Mouse (Mus musculus) ES-CJ7 (cell line): ENCODE measurements around the gene C1qtnf6.

Experiments used
- DNase-seq: peaks from one replicate; pipeline ENCODE4 v3.0.0; 2011; ENCODE audit warnings: low read depth, low spot score

The C1qtnf6 gene

DNA sequence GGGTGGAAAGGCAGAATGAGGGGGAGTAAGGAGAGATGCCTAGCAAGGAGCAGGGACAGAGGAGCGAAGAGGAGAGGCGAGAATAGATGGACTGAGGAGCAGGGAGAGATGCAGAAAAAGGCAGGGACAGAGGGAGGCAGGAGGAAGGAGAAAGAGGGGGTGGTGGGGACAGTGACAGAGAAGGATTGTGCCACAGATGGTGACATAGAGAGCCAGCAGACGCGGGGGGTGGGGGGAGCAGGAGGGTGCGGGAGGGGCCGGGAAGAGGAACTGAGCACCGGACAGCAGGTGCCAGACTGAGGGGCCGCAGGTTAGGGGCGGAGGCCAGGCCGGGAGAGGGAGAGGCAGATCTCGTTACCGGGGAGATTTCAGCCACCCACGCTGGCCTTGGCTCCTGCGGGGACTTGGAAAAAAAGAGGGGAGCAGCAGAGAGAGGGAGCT lies 13.4 kb upstream of the C1qtnf6 start, which contains the start of gene Sstr3:
Gene Sstr3 (minus strand): TSS at position 125 of the 441 bp plus-strand sequence.
- DNase-seq = no peak

DNA sequence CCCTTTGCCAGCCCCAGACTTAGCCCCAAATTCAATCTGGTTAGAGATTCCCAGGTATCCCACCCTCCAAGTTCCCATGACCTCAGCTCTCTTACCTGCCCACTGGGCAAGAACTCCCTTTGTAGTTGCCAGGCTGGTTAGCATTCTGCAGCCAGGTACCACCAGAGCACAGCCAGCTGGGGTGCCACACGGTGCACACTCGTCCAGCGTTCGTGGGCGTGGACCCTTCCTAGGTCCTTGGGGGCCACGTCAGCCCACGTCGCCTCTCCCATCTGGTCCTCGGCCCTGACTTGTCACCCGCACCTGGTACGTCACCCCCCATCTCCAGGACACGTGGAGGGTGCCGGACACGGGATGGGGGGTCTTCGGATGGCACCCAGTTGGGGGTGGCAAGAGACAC lies 12.8 kb upstream of the C1qtnf6 start:
- DNase-seq = no peak

DNA sequence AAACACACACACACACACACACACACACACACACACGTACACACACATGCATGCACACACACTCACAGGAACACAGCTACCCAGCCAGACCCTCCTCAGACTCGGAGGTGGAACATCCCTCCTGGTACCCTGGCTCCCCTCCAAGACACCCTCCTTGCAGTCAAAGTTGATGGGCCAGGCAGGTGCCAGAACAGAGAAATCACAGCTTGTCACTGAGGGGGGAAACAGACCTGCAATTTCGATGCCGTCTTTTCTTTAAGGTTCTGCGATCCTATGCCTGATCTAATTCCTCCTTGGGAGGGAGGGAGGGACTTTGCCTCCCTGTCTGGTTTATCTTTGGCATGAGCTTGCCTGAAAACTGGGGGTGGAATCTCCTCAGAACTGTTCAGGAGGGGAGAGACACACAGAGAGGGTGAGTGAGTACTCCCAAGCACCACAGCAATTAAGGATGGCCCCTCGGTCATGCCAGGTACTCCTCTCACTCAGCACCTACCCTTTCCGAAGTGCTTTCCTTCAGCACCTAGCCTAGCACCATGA lies 11.6 kb upstream of the C1qtnf6 start:
- no peak for DNase-seq

DNA sequence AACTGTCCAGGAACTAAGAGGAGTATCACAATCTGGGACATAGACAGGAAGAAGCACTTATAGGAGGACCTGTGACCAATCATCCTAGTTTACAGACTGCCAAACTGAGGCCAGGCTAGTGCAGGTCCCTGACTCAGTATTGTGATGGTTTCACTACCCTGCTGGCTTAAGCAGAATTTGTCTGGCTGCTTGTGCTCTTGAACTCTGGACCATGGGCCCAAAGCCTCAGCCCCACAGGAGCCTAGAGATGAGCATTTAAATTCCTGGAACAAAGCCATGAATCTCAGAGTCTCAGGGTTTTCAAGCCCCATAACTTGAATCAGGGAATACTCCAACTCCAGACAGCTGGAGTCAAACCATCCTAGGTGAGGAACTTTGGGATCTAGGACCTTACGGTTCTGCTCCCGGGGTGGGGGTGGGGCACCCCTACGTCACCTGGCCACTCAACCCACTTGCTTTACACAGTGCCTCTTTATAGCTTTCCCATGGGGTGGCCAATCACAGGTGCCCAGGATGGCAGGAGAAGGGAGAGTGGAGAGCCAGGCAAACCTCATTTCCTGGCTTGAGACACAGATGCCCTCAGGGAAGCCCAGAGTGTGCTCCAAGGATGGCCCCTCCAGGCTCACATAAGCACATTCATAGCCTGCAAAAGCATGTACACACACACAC lies 11.0 kb upstream of the C1qtnf6 start:
- no peak for DNase-seq

DNA sequence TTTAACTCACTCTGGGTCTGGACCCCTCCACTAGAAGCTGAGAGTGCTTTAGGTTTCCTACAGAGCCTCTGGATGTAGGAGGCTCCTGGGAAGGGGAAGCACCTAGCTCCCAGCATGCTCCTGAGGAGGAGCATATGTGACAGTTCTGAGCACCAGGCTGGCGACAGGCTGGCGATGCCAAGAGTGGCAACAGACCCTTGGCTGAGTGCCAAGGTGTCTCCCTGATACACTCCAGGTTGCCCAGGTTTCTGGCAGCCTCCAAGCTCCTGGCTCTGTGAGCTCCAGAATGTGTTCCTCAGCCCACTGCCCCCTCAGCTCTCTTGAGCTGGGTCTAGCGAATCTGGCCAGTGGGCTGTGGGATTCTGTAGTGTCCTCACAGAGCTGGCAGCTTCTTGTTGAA lies 10.4 kb upstream of the C1qtnf6 start:
- DNase-seq = no peak

DNA sequence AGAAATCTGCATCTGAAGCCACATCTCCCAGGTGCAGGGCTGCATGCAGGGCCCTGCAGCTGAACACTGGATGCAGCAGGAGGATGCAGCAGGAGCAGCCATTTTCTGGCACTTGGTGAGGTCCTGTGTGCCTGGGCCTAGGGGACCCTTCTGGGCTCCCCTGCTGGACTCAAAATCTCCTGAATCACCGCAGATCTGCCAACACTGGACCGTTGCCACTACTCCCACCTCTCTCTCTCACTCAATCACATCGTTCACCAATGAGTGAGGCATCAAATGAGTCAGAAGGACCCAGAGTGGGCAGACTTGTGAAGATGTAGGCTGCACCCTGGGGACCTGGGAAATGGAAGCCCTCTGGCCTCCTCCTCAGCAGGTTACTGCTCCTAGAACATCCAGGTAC lies 9.8 kb upstream of the C1qtnf6 start:
- no peak for DNase-seq

DNA sequence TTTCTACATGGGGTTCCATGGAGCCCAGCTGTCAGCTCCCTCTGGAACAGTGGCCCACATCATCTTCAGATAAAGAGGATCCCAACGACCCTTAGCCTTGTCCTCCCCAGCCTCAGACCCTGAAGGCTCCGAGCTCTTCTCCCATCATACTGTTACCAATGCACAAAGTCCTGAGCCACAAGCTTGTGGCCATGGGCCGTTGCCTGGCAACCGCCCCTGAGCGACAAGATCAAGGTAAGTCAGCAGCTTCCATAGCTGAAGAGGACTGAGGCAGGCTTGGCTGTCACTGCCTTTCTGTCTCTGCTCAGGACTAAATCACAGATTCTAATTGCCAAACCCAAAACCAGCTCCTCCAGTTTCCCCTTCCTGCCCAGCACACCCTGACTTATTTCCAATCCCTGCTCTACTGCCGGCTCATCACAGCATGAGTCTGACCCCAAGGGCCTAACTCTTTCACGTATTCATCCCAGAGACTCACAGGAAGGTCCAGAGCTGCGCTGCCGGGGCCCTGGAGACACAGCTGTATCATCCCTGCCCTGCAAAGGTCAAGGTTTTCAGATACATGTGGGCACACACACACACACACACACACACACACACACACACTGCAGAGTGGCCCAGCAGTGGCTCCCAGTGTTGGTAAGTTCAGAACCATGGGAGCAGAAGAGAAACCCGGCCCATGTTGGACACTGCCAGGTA lies 4.7 kb upstream of the C1qtnf6 start:
- no peak for DNase-seq

DNA sequence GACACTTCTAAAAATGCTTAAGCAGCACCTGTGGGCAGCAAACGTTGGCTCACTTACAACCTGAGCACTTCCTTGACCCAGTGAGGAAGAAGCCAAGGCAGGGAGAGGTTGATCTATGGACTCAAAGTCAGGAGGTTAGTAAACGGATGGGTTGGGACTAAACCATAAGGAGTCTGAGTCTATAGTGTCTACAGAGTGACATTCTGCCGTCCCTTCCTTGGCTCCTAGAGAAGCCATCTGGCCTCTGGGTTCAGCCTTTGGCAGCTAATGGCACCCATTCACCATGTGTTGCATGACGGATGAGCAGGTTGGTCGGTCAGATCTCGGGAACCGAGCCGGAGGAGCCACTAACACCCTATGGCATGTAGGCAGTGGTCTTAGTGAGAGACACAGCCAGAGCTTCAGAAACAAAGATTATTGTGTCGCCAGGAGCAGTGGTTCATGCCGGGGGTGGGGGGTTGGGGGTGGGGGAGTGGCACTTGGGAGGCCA lies 2.2 kb upstream of the C1qtnf6 start:
- DNase-seq = no peak

DNA sequence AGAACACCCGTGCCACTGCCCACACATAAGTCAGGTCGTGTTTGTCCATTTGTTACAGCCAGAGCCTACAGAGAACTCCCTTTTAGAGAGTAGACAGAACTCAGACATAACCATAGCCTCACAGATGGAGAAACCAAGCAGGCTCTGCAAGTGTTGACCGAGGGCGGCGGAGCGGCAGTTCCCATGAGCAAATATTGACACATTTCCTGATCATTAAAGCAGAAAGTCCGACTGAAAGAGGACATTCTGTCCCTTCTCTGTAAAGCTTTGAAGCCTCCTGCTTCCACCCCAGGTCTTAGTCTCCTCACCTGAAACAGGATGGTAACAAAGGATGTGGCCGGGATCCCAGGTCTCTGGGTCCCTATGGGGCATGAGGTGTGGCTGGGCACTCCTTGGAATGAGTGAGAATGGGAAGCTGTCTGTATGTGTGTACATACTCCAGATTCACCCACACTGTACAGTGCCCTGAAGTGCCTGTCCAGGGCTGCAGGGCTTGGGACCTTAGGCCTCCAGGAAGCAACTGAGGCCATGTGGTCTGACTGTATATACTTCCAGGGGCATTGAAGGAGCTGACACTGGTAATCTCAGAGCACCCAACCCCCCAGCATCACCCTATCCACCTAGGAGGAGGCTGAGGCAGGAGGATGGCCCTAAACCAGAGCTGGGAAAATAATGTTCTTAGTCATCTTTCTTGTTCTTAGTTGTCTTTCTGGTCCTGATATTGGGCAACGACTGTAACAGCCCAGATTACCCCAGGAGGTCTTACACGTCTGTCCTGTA lies 1.5 kb upstream of the C1qtnf6 start:
- no peak for DNase-seq

DNA sequence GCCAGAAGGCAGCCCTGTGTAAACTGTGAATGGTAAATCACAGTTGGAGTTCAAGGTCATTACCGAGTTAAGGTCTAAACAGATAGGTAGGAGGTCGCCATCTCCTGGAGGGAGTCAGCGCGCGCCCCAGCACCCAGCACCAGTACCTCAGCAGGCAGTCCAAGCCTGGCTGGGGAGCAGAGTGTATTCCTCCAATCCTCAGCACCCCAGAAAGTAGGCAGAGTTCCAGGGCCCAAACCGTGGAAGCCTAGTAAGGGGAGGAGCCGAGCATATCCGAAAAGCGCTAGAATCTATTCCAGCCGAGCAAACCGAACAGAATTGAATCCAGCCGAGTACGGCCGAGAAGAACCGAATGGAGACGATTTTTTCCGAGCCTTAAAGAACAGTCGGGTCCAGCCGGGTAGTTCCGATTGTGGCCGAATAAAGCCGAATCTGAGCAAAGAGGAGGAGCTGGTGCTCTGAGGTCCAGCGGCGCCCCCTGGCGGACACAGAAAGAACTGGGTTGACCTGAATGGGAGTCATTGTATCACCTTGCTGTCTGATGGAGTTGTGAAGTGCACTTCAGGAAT lies 769 bp upstream of the C1qtnf6 start:
- peak; percentile 95 for DNase-seq

DNA sequence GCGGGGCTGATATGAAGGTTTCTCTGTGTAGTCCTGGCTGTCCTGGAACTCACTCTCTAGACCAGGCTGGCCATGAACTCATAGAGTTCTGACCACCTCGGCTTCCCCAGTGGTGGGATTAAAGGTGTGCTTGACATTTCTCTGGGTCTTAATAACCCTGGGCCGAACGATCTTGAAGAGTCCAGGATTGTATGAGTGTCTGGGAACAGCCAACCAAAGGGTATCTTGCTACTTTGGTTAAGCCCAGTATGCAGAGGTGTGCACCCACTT lies 170 bp upstream of the C1qtnf6 start:
- DNase-seq = no peak

DNA sequence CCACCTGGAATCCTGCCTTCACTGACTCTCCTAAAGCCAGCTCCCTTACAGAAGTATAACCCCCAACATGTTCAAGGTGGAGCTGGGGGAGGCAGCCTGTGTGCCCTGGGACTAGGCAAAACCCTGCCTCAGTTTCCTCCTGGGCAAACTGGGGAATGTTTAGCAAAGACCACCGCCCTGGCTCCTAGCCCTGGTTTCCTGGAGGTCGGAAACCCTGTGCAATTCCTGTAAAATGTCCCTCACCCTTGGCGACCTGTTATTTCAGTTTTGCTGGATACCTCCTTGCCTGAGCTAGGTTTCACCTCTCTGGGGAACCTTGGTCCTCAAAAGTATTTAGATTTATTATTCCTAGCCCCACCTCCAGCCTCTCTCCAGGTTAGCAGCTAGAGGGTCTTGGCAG lies 1.1 kb downstream of the C1qtnf6 start:
- DNase-seq = no peak

DNA sequence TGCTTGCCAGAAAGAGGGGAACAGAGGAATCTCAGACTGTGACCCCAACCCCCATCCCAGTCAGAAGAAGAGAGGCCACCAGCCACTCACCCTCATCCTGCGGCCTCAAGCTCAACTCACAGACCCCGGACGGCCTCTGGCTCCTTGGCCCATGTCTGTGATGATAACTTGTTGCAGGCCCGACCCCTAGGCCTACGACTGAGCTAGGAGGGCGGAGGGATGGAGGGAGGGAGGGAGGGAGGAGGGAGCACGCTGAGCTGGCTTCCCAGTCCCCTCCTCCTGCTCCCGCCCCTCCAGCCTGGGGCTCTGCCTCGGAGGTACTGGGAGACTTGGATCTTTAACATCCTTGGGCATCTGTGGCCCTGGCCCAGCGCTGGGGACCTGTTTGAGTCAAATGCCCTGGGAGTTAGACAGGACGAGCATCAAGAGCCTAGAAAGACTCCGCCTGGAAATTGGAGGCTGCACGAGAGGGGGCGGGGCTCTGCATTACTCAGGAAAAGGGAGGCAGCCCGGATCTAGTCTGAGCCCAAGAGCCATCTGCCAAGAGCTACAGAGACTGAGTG lies 1.7 kb downstream of the C1qtnf6 start:
- DNase-seq = no peak

DNA sequence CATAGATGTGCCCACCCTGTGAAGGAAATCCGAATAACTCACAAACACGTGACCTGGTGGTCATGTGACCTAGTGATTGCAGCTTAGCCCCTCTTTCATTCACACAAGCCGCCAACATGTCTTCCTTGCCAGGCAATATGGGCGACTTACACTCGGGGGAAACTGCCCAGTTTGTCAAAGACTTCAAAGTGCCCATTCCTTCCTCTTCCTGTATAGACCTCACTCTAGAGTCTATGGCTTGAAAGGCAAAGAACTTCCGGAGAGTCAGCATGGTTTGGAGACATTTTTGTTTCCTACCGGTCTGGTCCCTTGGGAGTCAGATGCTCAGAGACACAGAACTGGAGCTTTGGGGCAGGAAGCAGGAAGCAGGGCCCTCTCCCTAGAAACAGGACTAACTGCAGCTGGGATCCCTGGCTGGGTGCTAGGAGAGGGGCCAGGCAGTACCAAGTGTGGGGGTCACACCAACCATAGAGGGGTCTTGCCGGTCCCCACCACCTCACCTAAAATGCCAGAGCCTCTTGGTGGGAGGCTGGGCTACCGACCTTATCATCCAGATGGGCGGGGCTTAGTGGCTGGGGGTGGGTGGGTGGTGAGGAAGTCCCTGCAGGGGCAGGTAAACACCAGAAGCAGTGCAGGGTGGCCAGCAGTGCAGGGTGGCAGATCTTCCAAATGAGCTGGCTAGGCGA lies 2.3 kb downstream of the C1qtnf6 start:
- DNase-seq = no peak

DNA sequence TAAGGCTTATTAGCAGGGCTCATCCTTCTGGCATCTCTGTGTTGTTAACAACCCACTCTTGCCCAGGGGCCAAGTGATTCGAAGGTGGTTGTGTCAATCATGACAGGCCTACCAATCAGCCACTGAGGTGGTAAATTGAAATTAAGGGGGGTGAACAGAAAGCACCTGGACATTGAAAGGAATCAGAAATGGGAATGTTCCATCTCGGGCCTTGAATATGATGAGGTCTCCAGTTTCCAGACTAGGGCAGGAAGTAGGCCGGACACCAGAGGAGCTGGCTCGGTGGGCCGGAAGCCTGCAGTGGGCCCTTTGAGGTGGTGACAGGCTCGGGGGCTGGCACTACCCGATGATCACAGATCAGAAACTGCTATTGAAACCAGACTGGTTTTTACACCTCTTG lies 3.2 kb downstream of the C1qtnf6 start:
- no peak for DNase-seq

DNA sequence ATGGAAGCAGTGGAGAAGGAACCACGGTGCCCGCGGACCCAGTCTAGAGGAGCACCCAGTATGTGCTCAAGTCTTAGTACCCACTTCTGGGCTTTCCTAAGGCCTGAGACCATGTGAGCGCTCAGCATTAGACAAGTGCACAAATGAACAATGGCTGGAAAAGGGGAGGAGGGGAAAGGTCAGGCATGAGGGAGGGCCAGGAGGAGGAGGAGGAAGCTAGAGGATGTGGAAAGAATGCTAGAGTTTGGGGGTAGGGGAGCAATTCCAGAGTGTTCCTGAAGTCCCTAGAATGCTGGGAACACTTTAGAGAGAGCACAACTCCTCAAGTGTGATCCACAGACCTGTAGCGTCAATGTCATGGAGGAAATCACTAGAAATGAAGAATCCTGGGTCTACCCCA lies 7.1 kb downstream of the C1qtnf6 start:
- no peak for DNase-seq

DNA sequence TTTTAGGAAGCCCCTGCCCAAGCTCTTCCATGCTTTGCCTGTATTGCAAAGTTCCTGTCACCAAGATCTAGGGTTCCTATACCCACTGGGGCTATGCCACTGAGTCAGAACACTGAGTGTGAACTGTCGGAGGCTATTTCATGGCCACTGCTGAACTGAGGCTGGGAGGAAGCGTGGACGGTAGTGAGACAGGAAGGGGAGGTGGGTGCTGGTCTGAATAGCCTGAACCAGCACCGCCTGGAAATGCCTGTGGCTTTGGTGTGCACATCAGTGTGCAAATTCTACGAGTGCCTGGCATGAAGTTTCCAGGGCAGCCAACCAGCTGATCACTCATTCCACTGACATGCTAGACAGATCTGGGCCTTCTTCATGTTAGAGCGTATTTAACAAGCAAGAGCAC lies 9.3 kb downstream of the C1qtnf6 start:
- DNase-seq = no peak

DNA sequence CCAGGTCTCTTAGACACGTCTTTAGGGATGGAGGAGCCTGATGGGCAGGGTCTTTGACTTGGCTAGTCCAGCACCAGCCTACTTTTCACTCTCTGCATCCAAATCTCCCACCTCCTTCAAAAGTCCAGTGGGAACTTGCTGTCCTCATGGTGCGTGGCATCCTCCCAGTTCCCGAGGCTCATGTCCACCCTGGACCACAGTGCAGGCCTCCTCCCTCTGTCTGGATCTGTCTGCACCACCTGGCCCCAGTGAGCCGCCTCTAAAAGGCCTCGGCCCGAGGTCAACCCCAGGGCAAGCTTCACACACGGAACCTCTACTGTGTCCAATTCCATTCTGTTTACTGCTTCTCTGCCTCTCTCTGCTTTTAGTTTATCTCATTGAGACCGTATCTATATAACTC lies 9.9 kb downstream of the C1qtnf6 start:
- DNase-seq = no peak

DNA sequence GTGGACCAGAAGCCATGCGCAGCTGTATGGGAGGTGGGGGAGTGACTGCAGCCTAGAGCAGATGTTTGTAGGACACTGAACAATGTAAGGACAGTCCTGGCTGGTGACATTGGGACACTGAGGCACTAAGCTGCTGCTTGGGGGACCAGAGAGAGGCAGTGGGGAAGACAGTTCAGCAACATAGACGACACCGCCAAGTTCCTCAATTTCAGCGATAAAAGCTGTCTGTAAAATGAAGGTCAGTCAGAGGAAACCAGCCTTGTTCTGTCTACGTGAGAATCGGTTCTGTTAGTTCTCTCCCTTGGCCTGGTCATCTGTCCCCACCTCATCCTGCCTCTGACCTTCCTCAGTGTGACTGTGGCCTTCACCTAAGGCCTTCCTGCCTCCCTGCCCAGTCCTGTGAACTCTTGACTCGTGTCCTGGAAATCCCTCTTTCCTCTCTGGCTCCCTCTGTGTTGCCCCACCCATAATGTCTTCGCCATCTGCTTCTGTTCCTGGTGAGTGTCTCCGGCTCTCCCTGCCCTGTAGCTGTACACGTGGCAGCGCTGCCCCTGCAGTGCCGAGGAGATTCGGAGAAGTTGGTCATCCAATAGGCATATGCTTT lies 11.0 kb downstream of the C1qtnf6 start:
- DNase-seq = no peak

DNA sequence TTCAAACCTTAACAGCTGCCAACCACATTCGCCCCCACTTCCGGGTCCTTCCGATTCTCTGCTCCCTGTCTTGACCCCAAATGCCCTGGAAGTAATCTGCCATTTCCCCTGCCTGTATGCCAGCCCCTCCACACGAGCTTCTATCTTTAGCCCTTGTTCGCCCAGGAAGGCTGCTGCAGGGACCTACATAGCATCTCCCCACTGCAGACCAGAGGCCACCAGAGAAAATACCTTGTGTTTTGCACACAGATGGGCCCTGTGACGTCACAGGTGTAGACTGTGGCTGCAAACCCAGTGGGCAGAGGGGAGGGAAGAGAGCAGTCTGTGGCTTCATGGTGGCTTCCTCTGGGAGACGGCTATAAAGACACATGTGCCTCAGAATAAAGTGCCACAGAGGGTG lies 13.0 kb downstream of the C1qtnf6 start:
- DNase-seq = no peak

DNA sequence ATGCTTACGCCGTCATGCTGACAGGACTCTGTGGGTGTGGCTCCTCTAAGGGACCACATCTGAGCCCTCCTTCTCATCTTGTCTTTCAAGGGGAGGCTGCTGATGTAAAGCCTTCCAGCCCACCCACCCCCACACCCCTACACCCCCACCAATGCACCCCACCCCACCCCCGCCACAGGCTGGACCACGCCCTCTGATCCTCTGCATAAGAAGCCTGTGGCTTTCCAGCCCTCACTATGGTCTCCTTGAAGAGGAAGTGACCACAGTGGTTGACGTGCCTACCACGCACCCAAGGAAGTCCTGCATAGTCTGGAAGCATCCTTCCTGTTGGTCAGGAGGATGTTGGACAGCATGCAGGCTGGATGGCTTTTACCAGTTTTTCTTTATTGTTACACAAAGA lies 15.5 kb downstream of the C1qtnf6 start:
- no peak for DNase-seq
